8 mouse cellular contexts compared by ENCODE assay signal in the genomic region with DNA sequence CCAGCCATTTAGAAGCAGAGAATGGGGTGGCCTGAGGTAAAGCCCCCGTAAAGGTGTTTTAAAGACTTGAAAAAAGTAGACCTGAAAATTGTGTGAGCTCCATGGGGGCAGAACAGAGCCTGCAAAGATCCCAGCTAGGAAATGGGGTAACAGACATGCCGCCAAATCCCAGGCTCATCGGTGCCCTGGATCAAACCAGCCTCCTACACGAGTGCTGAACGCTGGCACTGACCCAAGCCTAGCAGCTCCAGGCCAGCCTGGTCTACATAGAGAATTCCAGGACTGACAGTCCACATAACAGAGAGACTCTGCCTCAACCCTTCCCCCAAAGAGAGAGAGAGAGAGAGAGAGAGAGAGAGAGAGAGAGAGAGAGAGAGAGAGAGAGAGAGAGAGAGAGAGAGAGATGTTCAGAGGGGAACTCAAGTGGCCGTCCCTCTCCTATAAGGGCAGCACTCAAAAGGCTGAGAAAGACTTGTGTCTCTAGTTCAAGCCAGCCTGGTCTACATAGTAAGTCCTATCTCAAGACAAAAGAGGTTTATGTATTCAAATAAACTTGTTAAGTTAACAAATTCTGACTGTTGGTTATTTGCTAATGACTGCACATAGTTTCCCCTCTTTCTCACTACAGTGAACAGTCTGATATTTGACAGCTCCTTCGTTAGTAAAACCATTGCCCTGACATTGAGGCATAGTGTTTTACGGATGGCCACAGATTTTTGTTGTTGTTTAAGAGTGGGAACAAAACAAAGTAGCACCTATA. TPM values are rescaled to one million over a fixed set of nuclear protein-coding genes. Genes with fewer than 3 reads are reported as not detected.
DNase-seq lines count a peak whose midpoint lies in the region; ATAC-seq and TF ChIP-seq lines count a peak whose summit lies in the region.

No protein-coding gene starts in this region.

- TF ChIP-seq POLR2A in kidney, adult 2 months (IDR thresholded peaks at IDR 0.05; ENCODE audit: low read depth, low read length), result no peak
- no peak for TF ChIP-seq POLR2A in cortical plate, adult 2 months (IDR thresholded peaks at IDR 0.05; ENCODE audit: extremely low read depth, insufficient read depth, low read length)

- H3K36me3 ChIP-seq in kidney, embryonic 16.5 days (ENCODE audit: insufficient read depth, low read length), result no peaks in the 10 kb centered on the region
- no peaks in the 10 kb centered on the region for H3K36me3 ChIP-seq in kidney, adult 2 months (ENCODE audit: control insufficient read depth, insufficient read depth, low read length)
- H3K36me3 ChIP-seq in intestine, embryonic 16.5 days (ENCODE audit: control insufficient read depth, insufficient read depth, low read length), result no peaks in the 10 kb centered on the region
- H3K36me3 ChIP-seq in neural tube, embryonic 12.5 days, result no peaks in the 10 kb centered on the region

- 45% methylated on average over 8 of the region's 8 CpGs for WGBS in kidney, embryonic 16.5 days
- 66% methylated on average over 8 of the region's 8 CpGs for WGBS in kidney, adult 2 months
- WGBS in intestine, embryonic 16.5 days, result 46% methylated on average over 8 of the region's 8 CpGs
- WGBS in neural tube, embryonic 12.5 days, result 55% methylated on average over 8 of the region's 8 CpGs

- peak overlapping the region; percentile 84 for H3K4me2 ChIP-seq in kidney, embryonic 16.5 days (replicated peaks; ENCODE audit: low read depth, low read length)
- H3K4me2 ChIP-seq in intestine, embryonic 16.5 days (ENCODE audit: low read depth, low read length), result peak overlapping the region; percentile 75
- peak overlapping the region; percentile 76 for H3K4me2 ChIP-seq in neural tube, embryonic 12.5 days (replicated peaks)

- H3K4me1 ChIP-seq in kidney, embryonic 16.5 days (ENCODE audit: insufficient read depth, low read length), result peaks cover 20% of the 10 kb centered on the region
- H3K4me1 ChIP-seq in kidney, adult 2 months (ENCODE audit: control insufficient read depth, insufficient read depth, low read length), result peaks cover 2% of the 10 kb centered on the region; the same call in 1 of the 2 replicates
- H3K4me1 ChIP-seq in cortical plate, adult 2 months (ENCODE audit: control insufficient read depth, insufficient read depth, low read length), result peaks cover 2% of the 10 kb centered on the region
- H3K4me1 ChIP-seq in intestine, embryonic 16.5 days (ENCODE audit: control insufficient read depth, insufficient read depth, low read length), result peaks cover 12% of the 10 kb centered on the region
- H3K4me1 ChIP-seq in neural tube, embryonic 12.5 days, result peaks cover 15% of the 10 kb centered on the region

- peak overlapping the region; percentile 91 for H3K9ac ChIP-seq in kidney, embryonic 16.5 days (replicated peaks; ENCODE audit: low read length)
- H3K9ac ChIP-seq in intestine, embryonic 16.5 days (ENCODE audit: low read depth, low read length), result peak overlapping the region; percentile 75
- H3K9ac ChIP-seq in neural tube, embryonic 12.5 days, result peak overlapping the region; percentile 79; the same call in 1 of the 2 replicates

- no peak for ATAC-seq in kidney, embryonic 16.5 days (ENCODE audit: low FRiP score, low TSS enrichment)
- ATAC-seq in intestine, embryonic 16.5 days, result no peak
- ATAC-seq in neural tube, embryonic 12.5 days (ENCODE audit: low FRiP score, low read depth), result no peak

- H3K4me3 ChIP-seq in kidney, embryonic 16.5 days (ENCODE audit: low read length), result peak overlapping the region; percentile 91
- no peak overlapping the region for H3K4me3 ChIP-seq in kidney, adult 2 months (ENCODE audit: insufficient read depth, low read depth, low read length)
- H3K4me3 ChIP-seq in cortical plate, adult 2 months (ENCODE audit: insufficient read depth, low read length), result peak overlapping the region; percentile 75; the same call in 1 of the 2 replicates
- peak overlapping the region; percentile 89 for H3K4me3 ChIP-seq in intestine, embryonic 16.5 days (ENCODE audit: low read length)
- H3K4me3 ChIP-seq in neural tube, embryonic 12.5 days, result peak overlapping the region; percentile 89

- no peak for TF ChIP-seq CTCF in kidney, adult 2 months (conservative IDR thresholded peaks at IDR 0.05; ENCODE audit: insufficient read depth, insufficient read length, low read depth, low read length)
- no peak for TF ChIP-seq CTCF in cortical plate, adult 2 months (IDR thresholded peaks at IDR 0.05; ENCODE audit: extremely low read depth, insufficient read depth, low read length)

- no peak overlapping the region for H3K27ac ChIP-seq in kidney, embryonic 16.5 days (ENCODE audit: low read length)
- no peak overlapping the region for H3K27ac ChIP-seq in kidney, adult 2 months (ENCODE audit: insufficient read depth, low read depth, low read length)
- H3K27ac ChIP-seq in cortical plate, adult 2 months (ENCODE audit: insufficient read depth, low read length), result no peak overlapping the region
- H3K27ac ChIP-seq in intestine, embryonic 16.5 days (ENCODE audit: low read length), result no peak overlapping the region
- no peak overlapping the region for H3K27ac ChIP-seq in neural tube, embryonic 12.5 days

- H3K9me3 ChIP-seq in kidney, embryonic 16.5 days (ENCODE audit: low read length), result 0 out of 2 replicates have a peak, but pooled peaks cover 3% of the 10 kb centered on the region
- H3K9me3 ChIP-seq in intestine, embryonic 16.5 days (ENCODE audit: control insufficient read depth, low read length), result no peaks in the 10 kb centered on the region
- no peaks in the 10 kb centered on the region for H3K9me3 ChIP-seq in neural tube, embryonic 12.5 days

- DNase-seq in kidney, adult 2 months, result no peak
- no peak for DNase-seq in right cerebral cortex, postnatal 14 days
- no peak for DNase-seq in left cerebral cortex, adult 9 months (ENCODE audit: low spot score in 2 of 2)
- no peak for DNase-seq in spleen, postnatal 14 days (ENCODE audit: low spot score in 2 of 2)

- H3K27me3 ChIP-seq in kidney, embryonic 16.5 days (ENCODE audit: insufficient read depth, low read length), result no peaks in the 10 kb centered on the region
- no peaks in the 10 kb centered on the region for H3K27me3 ChIP-seq in kidney, adult 2 months (replicated peaks; ENCODE audit: control insufficient read depth, insufficient read depth, low read length)
- H3K27me3 ChIP-seq in intestine, embryonic 16.5 days (replicated peaks; ENCODE audit: control insufficient read depth, insufficient read depth, low read length), result no peaks in the 10 kb centered on the region
- no peaks in the 10 kb centered on the region for H3K27me3 ChIP-seq in neural tube, embryonic 12.5 days (replicated peaks)

RNA-seq across cellular contexts. Expression of a gene that starts 1.3 kb away (rescaled TPM):
- polyA plus RNA-seq in kidney, embryonic 16.5 days (2015; fragmentation: Nextera tagmentation; extraction: Ambion mirVana), result 32.3 and 34.8 TPM in 2 replicates
- 4.1 and 4.4 TPM in 2 replicates for polyA plus RNA-seq in kidney, adult 2 months (2012; rRNA removed)
- polyA plus RNA-seq in cortical plate, adult 2 months (2012; rRNA removed), result 17.8 and 19.3 TPM in 2 replicates
- polyA plus RNA-seq in intestine, embryonic 16.5 days (2015; fragmentation: Nextera tagmentation; extraction: Ambion mirVana), result 26.7 and 29.6 TPM in 2 replicates
- polyA plus RNA-seq in neural tube, embryonic 12.5 days (2016; fragmentation: Nextera tagmentation; extraction: Ambion mirVana), result 22.5 and 22.7 TPM in 2 replicates

RNA-seq across cellular contexts. Expression of a gene that starts 5.3 kb away (rescaled TPM):
- 33.6 and 36.7 TPM in 2 replicates for polyA plus RNA-seq in kidney, embryonic 16.5 days (2015; fragmentation: Nextera tagmentation; extraction: Ambion mirVana)
- polyA plus RNA-seq in kidney, adult 2 months (2012; rRNA removed), result 13.3 and 14.0 TPM in 2 replicates
- polyA plus RNA-seq in cortical plate, adult 2 months (2012; rRNA removed), result 15.4 and 16.3 TPM in 2 replicates
- 28.0 and 30.5 TPM in 2 replicates for polyA plus RNA-seq in intestine, embryonic 16.5 days (2015; fragmentation: Nextera tagmentation; extraction: Ambion mirVana)
- polyA plus RNA-seq in neural tube, embryonic 12.5 days (2016; fragmentation: Nextera tagmentation; extraction: Ambion mirVana), result 35.5 and 40.9 TPM in 2 replicates
